Mouse (Mus musculus) liver, embryonic 12.5 days (tissue): ENCODE measurements around the gene Htr1d. TPM values are rescaled to one million over a fixed set of nuclear protein-coding genes. Genes with fewer than 3 reads are reported as not detected.

Experiments
- ATAC-seq: fragments of 200-750 bp; cut with Nextera tagmentation; 2 replicates; pipeline ENCODE4 v1.8.0; 2017; ENCODE audit warnings: moderate number of reproducible peaks, mild to moderate bottlenecking, moderate library complexity
- H3K27ac ChIP-seq: fragments of 300-500 bp; sonication (generic); 2 replicates; pipeline ENCODE4 v1.5.1; 2016; ENCODE audit warnings: mild to moderate bottlenecking
- H3K27me3 ChIP-seq: fragments of 300-500 bp; sonication (generic); replicated peaks from 2 replicates; pipeline ENCODE4 v1.6.1; 2016; ENCODE audit warnings: mild to moderate bottlenecking, moderate library complexity
- H3K36me3 ChIP-seq: fragments of 300-500 bp; sonication (generic); 2 replicates; pipeline ENCODE4 v1.6.1; 2016; ENCODE audit warnings: mild to moderate bottlenecking, moderate library complexity
- H3K4me1 ChIP-seq: fragments of 300-500 bp; sonication (generic); 2 replicates; pipeline ENCODE4 v1.6.1; 2016
- H3K4me2 ChIP-seq: fragments of 300-500 bp; sonication (generic); 2 replicates; pipeline ENCODE4 v1.6.1; 2016; ENCODE audit warnings: mild to moderate bottlenecking, moderate library complexity
- H3K4me3 ChIP-seq: fragments of 300-500 bp; sonication (generic); 2 replicates; pipeline ENCODE4 v1.5.1; 2016; ENCODE audit warnings: mild to moderate bottlenecking, moderate library complexity
- H3K9ac ChIP-seq: fragments of 300-500 bp; sonication (generic); 2 replicates; pipeline ENCODE4 v1.6.1; 2016; ENCODE audit warnings: mild to moderate bottlenecking, moderate library complexity
- H3K9me3 ChIP-seq: fragments of 300-500 bp; sonication (generic); replicated peaks from 2 replicates; pipeline ENCODE4 v1.6.1; 2016; ENCODE audit warnings: mild to moderate bottlenecking, moderate library complexity
- WGBS: fragments of 180-500 bp; shearing (Covaris S2); methylation state at CpG from one replicate; pipeline ENCODE4 v1.1.7; 2016; ENCODE audit not compliant: insufficient replicate concordance; 5-methylcytosine and 5-hydroxymethylcytosine counted together
- polyA plus RNA-seq: library from polyadenylated mRNA; unstranded; fragments of >200 nt; fragmentation: Nextera tagmentation; extraction: Ambion mirVana; gene quantifications from 2 replicates; pipeline ENCODE4 v1.2.1, GENCODE M21; 2016

The Htr1d gene
- not detected in 2 replicates for polyA plus RNA-seq

GRCm38 (mm10) chr4:136423224-136423623 lies at the start of gene Htr1d:
Htr1d (plus strand) TSS chr4:136423524.
- WGBS: 63% methylated on average over 9 of the region's 9 CpGs
- Histone ChIP-seq H3K9ac (no peak within 1 kb of the TSS), H3K9me3 (no peaks in the 10 kb centered on the region), H3K4me3 (peak within 1 kb of the TSS; percentile 48), H3K4me1 (peaks cover 12% of the 10 kb centered on the region), H3K4me2 (peak within 1 kb of the TSS; percentile 74), H3K27me3 (peaks cover 97% of the 10 kb centered on the region), H3K27ac (no peak within 1 kb of the TSS), H3K36me3 (no peaks in the 10 kb centered on the region)
- no peak for ATAC-seq

- WGBS: 83% methylated on average over 5 of the region's 5 CpGs
- Histone ChIP-seq H3K4me3 (no peak overlapping the region), H3K9ac (no peak overlapping the region), H3K9me3 (no peaks in the 10 kb centered on the region), H3K4me1 (no peaks in the 10 kb centered on the region), H3K27ac (no peak overlapping the region), H3K36me3 (no peaks in the 10 kb centered on the region), H3K4me2 (no peak overlapping the region), H3K27me3 (peaks cover 4% of the 10 kb centered on the region)
- ATAC-seq: no peak
Observed at GRCm38 (mm10) chr4:136377001-136377400, 46.3 kb upstream of the Htr1d start.

GRCm38 (mm10) chr4:136383052-136383451 lies 40.3 kb upstream of the Htr1d start:
- 62% methylated on average over 5 of the region's 5 CpGs for WGBS
- no peak for ATAC-seq
- H3K9me3 ChIP-seq: no peaks in the 10 kb centered on the region
- no peaks in the 10 kb centered on the region for H3K36me3 ChIP-seq
- no peaks in the 10 kb centered on the region for H3K4me1 ChIP-seq
- no peak overlapping the region for H3K9ac ChIP-seq
- no peak overlapping the region for H3K4me3 ChIP-seq
- H3K27me3 ChIP-seq: peaks cover 10% of the 10 kb centered on the region; the same call in 1 of the 2 replicates
- H3K4me2 ChIP-seq: no peak overlapping the region
- no peak overlapping the region for H3K27ac ChIP-seq

GRCm38 (mm10) chr4:136383839-136384238 lies 39.5 kb upstream of the Htr1d start:
- Histone ChIP-seq H3K4me1 (no peaks in the 10 kb centered on the region), H3K27ac (no peak overlapping the region), H3K9me3 (no peaks in the 10 kb centered on the region), H3K9ac (no peak overlapping the region), H3K4me3 (no peak overlapping the region), H3K27me3 (peaks cover 17% of the 10 kb centered on the region; the same call in 1 of the 2 replicates), H3K4me2 (no peak overlapping the region), H3K36me3 (no peaks in the 10 kb centered on the region)
- WGBS: 75% methylated on average over 6 of the region's 6 CpGs
- ATAC-seq: no peak

GRCm38 (mm10) chr4:136387261-136387660 lies 36.1 kb upstream of the Htr1d start:
- Histone ChIP-seq H3K9ac (no peak overlapping the region), H3K27ac (no peak overlapping the region), H3K4me2 (no peak overlapping the region), H3K4me1 (no peaks in the 10 kb centered on the region), H3K4me3 (no peak overlapping the region), H3K27me3 (peaks cover 17% of the 10 kb centered on the region; the same call in 1 of the 2 replicates), H3K9me3 (no peaks in the 10 kb centered on the region), H3K36me3 (no peaks in the 10 kb centered on the region)
- WGBS: 40% methylated on average over 11 of the region's 11 CpGs
- ATAC-seq: no peak

- Histone ChIP-seq H3K36me3 (no peaks in the 10 kb centered on the region), H3K4me2 (no peak overlapping the region), H3K27ac (no peak overlapping the region), H3K9me3 (no peaks in the 10 kb centered on the region), H3K4me3 (no peak overlapping the region), H3K27me3 (no peaks in the 10 kb centered on the region; the same call in 1 of the 2 replicates), H3K4me1 (no peaks in the 10 kb centered on the region), H3K9ac (no peak overlapping the region)
- WGBS: 66% methylated on average over 10 of the region's 10 CpGs
- no peak for ATAC-seq
Observed at GRCm38 (mm10) chr4:136401806-136402205, 21.5 kb upstream of the Htr1d start.

- WGBS: 66% methylated on average over 11 of the region's 11 CpGs
Observed at GRCm38 (mm10) chr4:136407831-136408230, 15.5 kb upstream of the Htr1d start.

GRCm38 (mm10) chr4:136411995-136412765 lies 11.1 kb upstream of the Htr1d start:
- Histone ChIP-seq H3K27me3 (no peaks in the 10 kb centered on the region; the same call in 1 of the 2 replicates), H3K4me2 (no peak overlapping the region), H3K4me1 (no peaks in the 10 kb centered on the region), H3K9ac (no peak overlapping the region), H3K4me3 (no peak overlapping the region), H3K27ac (no peak overlapping the region), H3K9me3 (no peaks in the 10 kb centered on the region), H3K36me3 (no peaks in the 10 kb centered on the region)
- ATAC-seq: no peak
- WGBS: 78% methylated on average over 10 of the region's 10 CpGs

More at GRCm38 (mm10) chr4:136407831-136408230, 15.5 kb upstream of the Htr1d start:
- Histone ChIP-seq H3K4me2 (no peak overlapping the region), H3K36me3 (no peaks in the 10 kb centered on the region), H3K27ac (no peak overlapping the region), H3K4me1 (no peaks in the 10 kb centered on the region), H3K9ac (no peak overlapping the region), H3K27me3 (no peaks in the 10 kb centered on the region; the same call in 1 of the 2 replicates), H3K4me3 (no peak overlapping the region), H3K9me3 (no peaks in the 10 kb centered on the region)
- ATAC-seq: no peak

- Histone ChIP-seq H3K4me1 (no peaks in the 10 kb centered on the region), H3K27ac (no peak overlapping the region), H3K4me2 (no peak overlapping the region), H3K4me3 (no peak overlapping the region), H3K9me3 (no peaks in the 10 kb centered on the region), H3K9ac (no peak overlapping the region), H3K36me3 (no peaks in the 10 kb centered on the region), H3K27me3 (peaks cover 30% of the 10 kb centered on the region)
- 68% methylated on average over 9 of the region's 9 CpGs for WGBS
- no peak for ATAC-seq
Observed at GRCm38 (mm10) chr4:136415477-136415876, 7.8 kb upstream of the Htr1d start.

- H3K9ac ChIP-seq: no peak overlapping the region
- H3K4me2 ChIP-seq: no peak overlapping the region
- H3K27ac ChIP-seq: no peak overlapping the region
- peaks cover 1% of the 10 kb centered on the region; the same call in 1 of the 2 replicates for H3K4me1 ChIP-seq
- WGBS: 17% methylated on average over 11 of the region's 11 CpGs
- H3K9me3 ChIP-seq: no peaks in the 10 kb centered on the region
- peaks cover 65% of the 10 kb centered on the region for H3K27me3 ChIP-seq
- no peaks in the 10 kb centered on the region for H3K36me3 ChIP-seq
- no peak overlapping the region for H3K4me3 ChIP-seq
- no peak for ATAC-seq
Observed at GRCm38 (mm10) chr4:136418962-136419361, 4.4 kb upstream of the Htr1d start.

GRCm38 (mm10) chr4:136419386-136419785 lies 3.9 kb upstream of the Htr1d start:
- no peak overlapping the region for H3K4me3 ChIP-seq
- no peak overlapping the region for H3K9ac ChIP-seq
- no peak for ATAC-seq
- no peak overlapping the region for H3K27ac ChIP-seq
- H3K4me2 ChIP-seq: no peak overlapping the region
- H3K9me3 ChIP-seq: no peaks in the 10 kb centered on the region
- peaks cover 5% of the 10 kb centered on the region for H3K4me1 ChIP-seq
- no peaks in the 10 kb centered on the region for H3K36me3 ChIP-seq
- WGBS: 60% methylated on average over 6 of the region's 6 CpGs
- H3K27me3 ChIP-seq: peaks cover 69% of the 10 kb centered on the region

- Histone ChIP-seq H3K4me1 (peaks cover 12% of the 10 kb centered on the region), H3K27me3 (peaks cover 95% of the 10 kb centered on the region), H3K27ac (no peak overlapping the region), H3K4me3 (peak overlapping the region; percentile 48), H3K4me2 (peak overlapping the region; percentile 74), H3K9ac (no peak overlapping the region), H3K9me3 (no peaks in the 10 kb centered on the region), H3K36me3 (no peaks in the 10 kb centered on the region)
- 3% methylated on average over 69 of the region's 70 CpGs for WGBS
- ATAC-seq: no peak
Observed at GRCm38 (mm10) chr4:136424120-136424999, 1.0 kb downstream of the Htr1d start.
